Mouse (Mus musculus) small intestine, adult 2 months (tissue): ENCODE results near the gene Cacna1i. TPM values are rescaled to one million over a fixed set of nuclear protein-coding genes. Genes with fewer than 3 reads are reported as not detected.

ENCODE experiments used
- H3K27ac ChIP-seq: fragments of 200-500 bp; 2 replicates; pipeline ENCODE4 v1.5.1; 2012; ENCODE audit warnings: low read depth, low read length, control low read depth, inconsistent platforms; ENCODE audit not compliant: insufficient read depth
- H3K27me3 ChIP-seq: fragments of 200-500 bp; 2 replicates; pipeline ENCODE4 v1.6.1; 2012; ENCODE audit warnings: mild to moderate bottlenecking, moderate library complexity, low read length, inconsistent platforms; ENCODE audit not compliant: control insufficient read depth, insufficient read depth
- H3K36me3 ChIP-seq: fragments of 200-500 bp; 2 replicates; pipeline ENCODE4 v1.6.1; 2012; ENCODE audit warnings: mild to moderate bottlenecking, low read length, control low read depth, inconsistent platforms; ENCODE audit not compliant: control insufficient read depth, insufficient read depth
- H3K4me1 ChIP-seq: fragments of 200-500 bp; 2 replicates; pipeline ENCODE4 v1.6.1; 2012; ENCODE audit warnings: low read length, inconsistent platforms, mixed read lengths; ENCODE audit not compliant: control insufficient read depth, insufficient read depth, insufficient read length
- H3K4me3 ChIP-seq: fragments of 200-500 bp; 2 replicates; pipeline ENCODE4 v1.5.1; 2012; ENCODE audit warnings: low read depth, mild to moderate bottlenecking, control low read depth, inconsistent platforms, low read length, moderate library complexity
- CTCF ChIP-seq: fragments of 200-500 bp; IDR thresholded peaks from 2 replicates; pipeline ENCODE4 v1.5.1; 2012; ENCODE audit warnings: low read depth, mild to moderate bottlenecking, control low read depth, inconsistent platforms, low read length, moderate library complexity, mixed read lengths; ENCODE audit not compliant: insufficient replicate concordance, insufficient read length; ENCODE audit errors: extremely low read depth
- POLR2A ChIP-seq: fragments of 200-500 bp; IDR thresholded peaks from 2 replicates; pipeline ENCODE4 v1.6.1; 2012; ENCODE audit warnings: low read depth, mild to moderate bottlenecking, control low read depth, inconsistent platforms, low read length, moderate library complexity
- WGBS: fragments of 180-500 bp; shearing (Covaris S2); methylation state at CpG from one replicate; pipeline ENCODE4 v1.1.7; 2018; 5-methylcytosine and 5-hydroxymethylcytosine counted together
- polyA plus RNA-seq: library from polyadenylated mRNA; depleted of rRNA; stranded (reverse); fragments of >200 nt; gene quantifications from 2 replicates; pipeline ENCODE4 v1.2.3, GENCODE M21; 2012

Gene Cacna1i
- polyA plus RNA-seq, 1 experiment = 0.85 TPM

DNA sequence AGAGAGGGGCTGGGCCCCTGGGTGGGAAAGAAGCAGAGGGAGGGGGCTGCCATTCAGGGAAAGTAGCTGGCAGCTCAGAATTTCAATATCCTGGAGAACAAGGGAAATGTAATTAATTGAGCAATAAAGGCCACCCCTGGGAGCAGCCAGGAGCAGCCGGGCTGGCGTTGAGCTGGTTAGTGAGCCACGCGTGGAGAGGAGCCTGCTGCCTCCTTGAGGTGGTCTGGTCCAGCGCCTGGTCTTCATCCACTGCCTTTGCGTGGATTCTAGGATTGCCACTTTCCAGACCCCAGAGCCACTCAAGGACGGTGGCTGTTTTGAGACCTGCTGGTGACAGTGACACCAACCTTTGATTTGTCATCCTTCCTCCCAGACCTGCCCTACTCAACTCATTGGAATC lies 59.5 kb downstream of the Cacna1i start:
- Histone ChIP-seq H3K4me1 (no peaks in the 10 kb centered on the region; the same call in 1 of the 2 replicates), H3K36me3 (no peaks in the 10 kb centered on the region), H3K27ac (no peak overlapping the region), H3K4me3 (no peak overlapping the region), H3K27me3 (no peaks in the 10 kb centered on the region)
- TF ChIP-seq POLR2A = no peak
- no peak for TF ChIP-seq CTCF
- WGBS = 73% methylated on average over 7 of the region's 7 CpGs

- H3K27ac ChIP-seq = no peak overlapping the region
Measured at GRCm38 (mm10) chr15:80350431-80350830, 63.4 kb downstream of the Cacna1i start.

DNA sequence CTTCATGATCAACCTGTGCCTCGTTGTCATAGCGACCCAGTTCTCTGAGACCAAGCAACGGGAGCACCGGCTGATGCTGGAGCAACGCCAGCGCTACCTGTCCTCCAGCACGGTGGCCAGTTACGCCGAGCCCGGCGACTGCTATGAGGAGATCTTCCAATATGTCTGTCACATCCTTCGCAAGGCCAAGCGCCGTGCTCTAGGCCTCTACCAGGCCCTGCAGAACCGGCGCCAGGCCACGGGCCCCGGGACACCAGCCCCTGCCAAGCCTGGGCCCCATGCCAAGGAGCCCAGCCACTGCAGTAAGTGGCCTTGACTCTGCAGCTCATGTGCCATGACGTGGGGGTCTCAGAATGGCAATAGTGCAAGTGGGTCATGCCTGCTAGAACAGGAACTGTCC lies 71.8 kb downstream of the Cacna1i start:
- Histone ChIP-seq H3K4me3 (no peak overlapping the region), H3K4me1 (no peaks in the 10 kb centered on the region), H3K27ac (no peak overlapping the region), H3K27me3 (no peaks in the 10 kb centered on the region), H3K36me3 (no peaks in the 10 kb centered on the region)
- WGBS = 78% methylated on average over 19 of the region's 19 CpGs
- TF ChIP-seq POLR2A (no peak), CTCF (no peak)

More at GRCm38 (mm10) chr15:80350431-80350830, 63.4 kb downstream of the Cacna1i start:
- WGBS = 69% methylated on average over 5 of the region's 5 CpGs
- Histone ChIP-seq H3K4me1 (no peaks in the 10 kb centered on the region), H3K4me3 (no peak overlapping the region), H3K27me3 (no peaks in the 10 kb centered on the region), H3K36me3 (no peaks in the 10 kb centered on the region)
- TF ChIP-seq POLR2A (no peak), CTCF (no peak)

- Histone ChIP-seq H3K36me3 (no peaks in the 10 kb centered on the region), H3K27ac (no peak overlapping the region), H3K27me3 (no peaks in the 10 kb centered on the region), H3K4me3 (no peak overlapping the region), H3K4me1 (no peaks in the 10 kb centered on the region)
- 88% methylated on average over 15 of the region's 15 CpGs for WGBS
- TF ChIP-seq POLR2A (no peak), CTCF (no peak)
Measured at GRCm38 (mm10) chr15:80361780-80362508, 74.9 kb downstream of the Cacna1i start.

DNA sequence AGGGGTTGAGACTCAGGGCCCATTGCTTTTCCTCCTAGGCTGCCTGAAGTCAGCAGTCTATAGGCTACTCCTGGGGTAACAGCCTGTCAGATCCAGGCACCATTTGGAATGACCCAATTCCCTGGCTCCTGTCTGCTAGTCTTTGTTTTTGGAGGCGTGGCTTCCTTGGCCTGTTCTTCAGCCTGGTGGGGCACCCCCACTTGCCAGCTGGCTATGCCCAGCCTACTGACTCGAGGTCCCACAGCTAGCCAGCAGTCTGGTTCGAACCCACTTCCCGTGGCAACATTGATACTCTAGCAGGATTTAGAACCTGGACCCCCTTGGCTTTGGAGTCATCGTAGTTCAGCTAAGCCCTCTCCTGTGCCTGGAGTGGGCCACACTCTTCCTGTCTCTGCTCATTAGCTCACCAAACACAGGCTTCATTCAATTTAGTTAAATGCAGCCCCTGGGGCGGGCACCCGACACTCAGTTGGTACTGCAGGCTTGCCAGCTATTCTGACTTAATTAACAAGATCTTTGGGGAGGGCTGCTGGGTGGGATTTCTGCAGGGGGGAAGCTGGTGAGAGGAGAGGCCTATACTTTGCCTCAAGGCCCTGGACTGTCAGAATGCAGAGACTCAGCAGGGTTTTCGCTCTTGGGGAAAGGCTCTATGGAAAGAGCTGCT lies 75.6 kb downstream of the Cacna1i start:
- no peak for TF ChIP-seq CTCF
- no peak for TF ChIP-seq POLR2A
- no peaks in the 10 kb centered on the region for H3K27me3 ChIP-seq
- no peaks in the 10 kb centered on the region for H3K4me1 ChIP-seq
- no peaks in the 10 kb centered on the region for H3K36me3 ChIP-seq
- no peak overlapping the region for H3K27ac ChIP-seq
- no peak overlapping the region for H3K4me3 ChIP-seq
- WGBS = 80% methylated on average over 8 of the region's 8 CpGs

DNA sequence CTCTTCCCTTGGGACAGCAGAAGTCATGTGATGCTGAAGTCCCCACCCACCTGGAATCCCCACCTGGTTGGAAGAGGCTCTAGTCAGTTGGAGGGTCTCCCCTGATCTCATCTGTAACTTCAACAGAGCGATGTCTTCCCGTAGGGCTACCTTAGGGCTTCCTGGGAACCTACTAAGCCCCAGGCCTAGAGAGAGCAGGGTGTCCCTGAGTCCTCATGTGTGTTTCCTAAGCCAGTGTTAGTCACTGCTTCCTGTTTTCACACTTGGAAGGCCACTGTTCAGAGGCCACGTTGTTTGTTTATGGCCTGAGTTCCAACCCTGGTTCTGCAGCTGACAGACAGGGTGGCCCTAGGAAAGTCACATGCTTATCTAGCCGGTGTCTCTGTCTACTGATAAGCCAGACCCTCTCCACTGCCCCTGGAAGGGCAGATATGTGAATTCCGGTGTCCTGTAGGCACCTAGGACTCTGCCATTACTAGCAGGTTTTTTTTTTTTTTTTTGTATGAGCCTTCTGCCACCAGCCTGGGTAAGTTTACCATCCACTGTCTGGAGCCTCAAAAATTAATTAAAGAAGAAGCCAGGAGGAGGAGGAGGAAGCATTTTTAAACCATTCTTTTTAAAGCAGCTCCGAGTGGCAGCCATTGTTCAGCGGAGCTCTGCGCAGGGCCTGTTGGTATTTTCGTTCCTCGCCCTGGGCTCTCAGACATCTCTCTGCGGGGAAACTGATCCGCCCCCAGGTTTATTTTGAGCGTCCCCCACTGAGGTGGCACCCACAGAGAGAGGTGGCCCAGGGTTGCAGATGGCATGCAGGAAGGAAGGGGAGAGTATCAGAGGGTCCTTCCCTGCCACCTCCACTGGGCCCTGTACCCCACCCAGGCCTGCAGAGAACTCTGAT lies 77.0 kb downstream of the Cacna1i start:
- H3K4me1 ChIP-seq = no peaks in the 10 kb centered on the region
- H3K27me3 ChIP-seq = no peaks in the 10 kb centered on the region
- H3K4me3 ChIP-seq = no peak overlapping the region
- WGBS = 66% methylated on average over 13 of the region's 13 CpGs
- TF ChIP-seq POLR2A (no peak), CTCF (no peak)
- H3K27ac ChIP-seq = no peak overlapping the region
- no peaks in the 10 kb centered on the region for H3K36me3 ChIP-seq
